Mouse (Mus musculus) forebrain, embryonic 15.5 days (tissue): ENCODE results near the gene Pxdn. TPM values are rescaled to one million over a fixed set of nuclear protein-coding genes. Genes with fewer than 3 reads are reported as not detected.

Experiments used
- ATAC-seq: fragments of 200-750 bp; cut with Nextera tagmentation; replicated peaks from 2 replicates; pipeline ENCODE4 v1.8.0; 2017; ENCODE audit warnings: mild to moderate bottlenecking, moderate TSS enrichment, moderate library complexity
- H3K27ac ChIP-seq: fragments of 300-500 bp; sonication (generic); replicated peaks from 2 replicates; pipeline ENCODE4 v1.5.1; 2015; ENCODE audit warnings: mild to moderate bottlenecking, inconsistent platforms
- H3K27me3 ChIP-seq: fragments of 300-500 bp; sonication (generic); 2 replicates; pipeline ENCODE4 v1.6.1; 2015; ENCODE audit warnings: inconsistent platforms
- H3K36me3 ChIP-seq: fragments of 300-500 bp; sonication (generic); 2 replicates; pipeline ENCODE4 v1.6.1; 2015; ENCODE audit warnings: mild to moderate bottlenecking, inconsistent platforms
- H3K4me1 ChIP-seq: fragments of 300-500 bp; sonication (generic); 2 replicates; pipeline ENCODE4 v1.6.1; 2015; ENCODE audit warnings: inconsistent platforms
- H3K4me2 ChIP-seq: fragments of 300-500 bp; sonication (generic); replicated peaks from 2 replicates; pipeline ENCODE4 v1.6.1; 2015; ENCODE audit warnings: mild to moderate bottlenecking, inconsistent platforms
- H3K4me3 ChIP-seq: fragments of 300-500 bp; sonication (generic); 2 replicates; pipeline ENCODE4 v1.5.1; 2015; ENCODE audit warnings: mild to moderate bottlenecking, inconsistent platforms
- H3K9ac ChIP-seq: fragments of 300-500 bp; sonication (generic); replicated peaks from 2 replicates; pipeline ENCODE4 v1.6.1; 2015; ENCODE audit warnings: mild to moderate bottlenecking, inconsistent platforms
- H3K9me3 ChIP-seq: fragments of 300-500 bp; sonication (generic); 2 replicates; pipeline ENCODE4 v1.6.1; 2016; ENCODE audit warnings: inconsistent platforms
- WGBS: fragments of 180-500 bp; shearing (Covaris S2); methylation state at CpG from one replicate; pipeline ENCODE4 v1.1.7; 2015; ENCODE audit warnings: mixed read lengths; 5-methylcytosine and 5-hydroxymethylcytosine counted together
- polyA plus RNA-seq: library from polyadenylated mRNA; unstranded; fragments of >200 nt; fragmentation: Nextera tagmentation; extraction: Ambion mirVana; gene quantifications from 2 replicates; pipeline ENCODE4 v1.2.1, GENCODE M21; 2015

Pxdn gene
- polyA plus RNA-seq, 1 experiment from 2014 or later = 39.7 TPM

- H3K9ac ChIP-seq = no peak overlapping the region
- H3K4me1 ChIP-seq = no peaks in the 10 kb centered on the region
- no peak overlapping the region for H3K27ac ChIP-seq
- H3K4me3 ChIP-seq = no peak overlapping the region
- H3K27me3 ChIP-seq = no peaks in the 10 kb centered on the region
- H3K9me3 ChIP-seq = no peaks in the 10 kb centered on the region
- no peak for ATAC-seq
- 91% methylated on average over 1 of the region's 1 CpGs for WGBS
- no peak overlapping the region for H3K4me2 ChIP-seq
- H3K36me3 ChIP-seq = no peaks in the 10 kb centered on the region
Measured at GRCm38 (mm10) chr12:30029111-30029510, 91.7 kb downstream of the Pxdn start.

- H3K9me3 ChIP-seq = no peaks in the 10 kb centered on the region
- ATAC-seq = no peak
- H3K27me3 ChIP-seq = no peaks in the 10 kb centered on the region
- WGBS = 87% methylated on average over 5 of the region's 5 CpGs
- no peak overlapping the region for H3K4me3 ChIP-seq
- no peak overlapping the region for H3K27ac ChIP-seq
- no peaks in the 10 kb centered on the region for H3K36me3 ChIP-seq
- H3K4me2 ChIP-seq = no peak overlapping the region
- 0 out of 2 replicates have a peak, but pooled peaks cover 2% of the 10 kb centered on the region for H3K4me1 ChIP-seq
- H3K9ac ChIP-seq = no peak overlapping the region
Measured at GRCm38 (mm10) chr12:30030571-30030970, 93.2 kb downstream of the Pxdn start.

- Histone ChIP-seq H3K27me3 (no peaks in the 10 kb centered on the region), H3K4me3 (no peak overlapping the region), H3K4me1 (peaks cover 16% of the 10 kb centered on the region), H3K9ac (no peak overlapping the region), H3K36me3 (no peaks in the 10 kb centered on the region), H3K9me3 (no peaks in the 10 kb centered on the region), H3K4me2 (no peak overlapping the region), H3K27ac (no peak overlapping the region)
- no peak for ATAC-seq
- WGBS = 91% methylated on average over 5 of the region's 5 CpGs
Measured at GRCm38 (mm10) chr12:30034681-30035080, 97.3 kb downstream of the Pxdn start.

GRCm38 (mm10) chr12:30035406-30035805 lies 98.0 kb downstream of the Pxdn start:
- Histone ChIP-seq H3K4me2 (no peak overlapping the region), H3K4me3 (no peak overlapping the region), H3K9ac (no peak overlapping the region), H3K9me3 (no peaks in the 10 kb centered on the region), H3K36me3 (no peaks in the 10 kb centered on the region), H3K27me3 (no peaks in the 10 kb centered on the region), H3K27ac (no peak overlapping the region), H3K4me1 (peaks cover 16% of the 10 kb centered on the region)
- WGBS = 62% methylated on average over 1 of the region's 1 CpGs
- no peak for ATAC-seq

- ATAC-seq = no peak
- H3K4me1 ChIP-seq = peaks cover 16% of the 10 kb centered on the region
- H3K36me3 ChIP-seq = no peaks in the 10 kb centered on the region
- no peak overlapping the region for H3K4me2 ChIP-seq
- no peaks in the 10 kb centered on the region for H3K27me3 ChIP-seq
- H3K9ac ChIP-seq = no peak overlapping the region
- no peak overlapping the region for H3K4me3 ChIP-seq
- peak overlapping the region; percentile 41 for H3K27ac ChIP-seq
- no peaks in the 10 kb centered on the region for H3K9me3 ChIP-seq
Measured at GRCm38 (mm10) chr12:30035841-30036568, 98.6 kb downstream of the Pxdn start.

- peak; percentile 81 for ATAC-seq
- Histone ChIP-seq H3K27ac (peak overlapping the region; percentile 41), H3K4me3 (no peak overlapping the region), H3K27me3 (no peaks in the 10 kb centered on the region), H3K4me1 (peaks cover 16% of the 10 kb centered on the region), H3K36me3 (no peaks in the 10 kb centered on the region), H3K9ac (no peak overlapping the region), H3K4me2 (no peak overlapping the region), H3K9me3 (no peaks in the 10 kb centered on the region)
- WGBS = 21% methylated on average over 4 of the region's 4 CpGs
Measured at GRCm38 (mm10) chr12:30036569-30037055, 99.2 kb downstream of the Pxdn start.

GRCm38 (mm10) chr12:30039565-30039964 lies 102.2 kb downstream of the Pxdn start:
- 42% methylated on average over 4 of the region's 4 CpGs for WGBS

GRCm38 (mm10) chr12:30040150-30040549 lies 102.7 kb downstream of the Pxdn start:
- Histone ChIP-seq H3K36me3 (no peaks in the 10 kb centered on the region), H3K27me3 (no peaks in the 10 kb centered on the region), H3K27ac (no peak overlapping the region), H3K4me3 (no peak overlapping the region), H3K9ac (no peak overlapping the region), H3K9me3 (no peaks in the 10 kb centered on the region), H3K4me2 (no peak overlapping the region), H3K4me1 (peaks cover 16% of the 10 kb centered on the region)
- no peak for ATAC-seq
- 27% methylated on average over 4 of the region's 4 CpGs for WGBS

More at GRCm38 (mm10) chr12:30039565-30039964, 102.2 kb downstream of the Pxdn start:
- no peaks in the 10 kb centered on the region for H3K36me3 ChIP-seq
- ATAC-seq = 0 out of 2 replicates have a peak, but pooled peaks have one; percentile 19
- H3K4me2 ChIP-seq = no peak overlapping the region
- H3K9me3 ChIP-seq = no peaks in the 10 kb centered on the region
- H3K27me3 ChIP-seq = no peaks in the 10 kb centered on the region
- peaks cover 16% of the 10 kb centered on the region for H3K4me1 ChIP-seq
- no peak overlapping the region for H3K4me3 ChIP-seq
- H3K27ac ChIP-seq = no peak overlapping the region
- H3K9ac ChIP-seq = no peak overlapping the region

GRCm38 (mm10) chr12:30048848-30049247 lies 111.4 kb downstream of the Pxdn start:
- no peaks in the 10 kb centered on the region for H3K36me3 ChIP-seq
- H3K4me1 ChIP-seq = no peaks in the 10 kb centered on the region
- H3K27me3 ChIP-seq = no peaks in the 10 kb centered on the region
- no peak overlapping the region for H3K4me2 ChIP-seq
- no peaks in the 10 kb centered on the region for H3K9me3 ChIP-seq
- no peak overlapping the region for H3K4me3 ChIP-seq
- no peak overlapping the region for H3K27ac ChIP-seq
- no peak overlapping the region for H3K9ac ChIP-seq
- ATAC-seq = no peak
- WGBS = 90% methylated on average over 6 of the region's 6 CpGs

- ATAC-seq = no peak
- Histone ChIP-seq H3K27me3 (no peaks in the 10 kb centered on the region), H3K9ac (no peak overlapping the region), H3K9me3 (no peaks in the 10 kb centered on the region), H3K4me2 (no peak overlapping the region), H3K4me1 (no peaks in the 10 kb centered on the region), H3K36me3 (no peaks in the 10 kb centered on the region), H3K4me3 (no peak overlapping the region), H3K27ac (no peak overlapping the region)
- WGBS = 86% methylated on average over 9 of the region's 9 CpGs
Measured at GRCm38 (mm10) chr12:30049818-30050217, 112.4 kb downstream of the Pxdn start.

- H3K36me3 ChIP-seq = no peaks in the 10 kb centered on the region
- no peak overlapping the region for H3K4me2 ChIP-seq
- no peak overlapping the region for H3K27ac ChIP-seq
- no peak overlapping the region for H3K9ac ChIP-seq
- ATAC-seq = 0 out of 2 replicates have a peak, but pooled peaks have one; percentile 38
- no peaks in the 10 kb centered on the region for H3K27me3 ChIP-seq
- H3K9me3 ChIP-seq = no peaks in the 10 kb centered on the region
- no peaks in the 10 kb centered on the region for H3K4me1 ChIP-seq
- WGBS = 17% methylated on average over 4 of the region's 4 CpGs
- no peak overlapping the region for H3K4me3 ChIP-seq
Measured at GRCm38 (mm10) chr12:30050235-30050634, 112.8 kb downstream of the Pxdn start.

GRCm38 (mm10) chr12:30054761-30055540 lies 117.5 kb downstream of the Pxdn start:
- ATAC-seq = no peak

More at GRCm38 (mm10) chr12:30054761-30055540, 117.5 kb downstream of the Pxdn start:
- Histone ChIP-seq H3K4me1 (no peaks in the 10 kb centered on the region), H3K27ac (no peak overlapping the region), H3K36me3 (no peaks in the 10 kb centered on the region), H3K9ac (no peak overlapping the region), H3K4me3 (no peak overlapping the region), H3K27me3 (no peaks in the 10 kb centered on the region), H3K9me3 (no peaks in the 10 kb centered on the region), H3K4me2 (no peak overlapping the region)
- 91% methylated on average over 11 of the region's 11 CpGs for whole genome bisulfite sequencing
